Mouse (Mus musculus): Measurements from ENCODE around the gene Zfp648.

Zfp648 gene

DNA sequence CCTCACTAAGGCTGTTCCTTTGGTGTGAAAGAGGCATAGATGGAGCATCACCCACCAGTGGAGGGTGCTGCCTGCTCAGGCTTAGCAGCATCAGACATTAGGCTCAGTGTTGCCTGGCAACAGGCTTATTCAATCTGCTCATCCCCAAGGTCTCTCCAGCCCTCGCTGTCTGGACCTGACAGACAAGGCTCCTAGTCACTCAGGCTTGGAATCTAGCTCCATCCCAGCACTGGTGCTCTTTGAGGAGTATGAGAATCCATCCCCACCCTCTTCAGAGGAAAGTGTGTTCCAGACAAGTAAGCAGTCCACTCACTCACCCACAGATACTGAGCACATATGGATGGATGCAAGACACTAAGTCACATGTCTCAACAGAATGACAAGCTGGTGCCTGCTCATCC is 22.8 kb downstream of the Zfp648 start:
- DNase-seq: no peak

DNA sequence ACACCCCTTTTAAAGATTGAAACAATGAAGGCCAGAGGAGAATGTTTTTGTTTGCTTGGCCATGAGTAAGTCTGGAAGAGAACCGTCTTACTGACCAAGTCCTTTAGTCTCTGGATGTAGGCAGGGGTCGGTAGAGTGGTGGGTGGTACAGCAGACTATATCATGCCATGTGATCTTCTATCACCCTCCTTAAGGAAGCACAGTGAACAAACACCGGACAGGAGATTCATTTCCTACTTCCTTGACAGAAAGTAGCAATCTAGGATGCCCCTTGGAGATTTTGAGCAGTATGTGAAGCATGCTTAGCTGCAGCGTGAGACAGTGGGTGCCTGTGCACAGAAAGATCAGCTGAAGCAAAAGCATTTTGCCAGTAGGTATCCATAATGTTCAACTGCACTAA is 31.6 kb downstream of the Zfp648 start:
- no peak for DNase-seq

DNA sequence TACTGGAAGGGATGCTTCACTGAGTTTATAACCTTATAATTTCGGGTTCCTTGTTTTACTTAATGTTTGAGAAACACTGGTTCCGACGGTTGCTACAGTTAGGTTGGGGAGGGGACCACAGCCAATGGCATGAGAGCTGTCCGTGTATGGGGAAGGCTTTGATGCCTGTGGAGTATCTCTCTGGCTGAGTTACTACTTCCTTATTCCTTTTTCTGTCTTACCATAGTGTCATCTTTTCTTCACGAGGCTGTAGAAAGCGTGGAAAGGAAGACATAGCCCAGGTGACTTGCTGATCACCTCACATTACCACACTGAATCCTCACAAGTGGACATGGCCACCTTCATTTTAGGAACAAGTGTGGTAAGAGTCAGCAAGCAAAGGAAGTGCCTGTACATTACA is 32.0 kb downstream of the Zfp648 start:
- DNase-seq: no peak

GRCm38 (mm10) chr1:154234814-154235213 is 33.8 kb downstream of the Zfp648 start:
- no peak for DNase-seq

- DNase-seq: no peak
These were observed 37.9 kb downstream of the Zfp648 start for GRCm38 (mm10) chr1:154238876-154239275.

DNA sequence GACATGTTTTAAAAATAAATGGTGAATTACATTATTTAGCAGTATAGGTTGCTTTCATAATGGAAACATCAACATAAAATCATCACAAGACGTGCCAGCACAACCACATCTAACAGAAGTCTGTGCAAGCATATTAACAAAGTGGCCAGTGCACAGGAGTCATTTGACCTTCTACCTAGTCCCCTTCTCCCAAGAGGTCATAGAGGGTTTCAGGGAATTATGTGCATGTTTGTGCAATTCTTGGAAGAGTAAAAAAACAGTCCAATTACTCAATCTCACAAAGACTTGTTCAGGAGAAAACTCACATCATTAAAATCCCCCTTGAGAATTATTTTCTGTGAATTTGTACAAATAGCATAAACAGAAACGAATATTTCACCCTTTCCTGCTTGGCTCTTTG is 50.2 kb downstream of the Zfp648 start:
- DNase-seq: no peak

GRCm38 (mm10) chr1:154252739-154253138 is 51.8 kb downstream of the Zfp648 start:
- DNase-seq: no peak

Data from liver (tissue).